Mouse (Mus musculus) embryonic facial prominence, embryonic 11.5 days (tissue): ENCODE measurements at regions not wholly inside any gene's neighbourhood (a gene's known extent, or its start where the extent isn't known, plus 50 kb on each side); places are given as distances from the start of the nearest gene placed in this dataset.

Source experiments
- ATAC-seq: fragments of 200-750 bp; cut with Nextera tagmentation; replicated peaks from 2 replicates; pipeline ENCODE4 v1.8.0; 2017; ENCODE audit warnings: low read depth; ENCODE audit not compliant: insufficient number of reproducible peaks, low FRiP score, low TSS enrichment
- DNase-seq: peaks from one replicate; pipeline ENCODE4 v3.0.0-alpha.2; 2015; ENCODE audit warnings: low spot score
- H3K27ac ChIP-seq: fragments of 300-500 bp; sonication (generic); replicated peaks from 2 replicates; pipeline ENCODE4 v1.5.1; 2014; ENCODE audit warnings: mild to moderate bottlenecking, low read depth, low read length, control low read depth
- H3K27me3 ChIP-seq: fragments of 300-500 bp; sonication (generic); 2 replicates; pipeline ENCODE4 v1.6.1; 2014; ENCODE audit warnings: mild to moderate bottlenecking, low read length, moderate library complexity, mixed read lengths; ENCODE audit not compliant: control insufficient read depth, insufficient read depth
- H3K36me3 ChIP-seq: fragments of 300-500 bp; sonication (generic); replicated peaks from 2 replicates; pipeline ENCODE4 v1.6.1; 2014; ENCODE audit warnings: low read depth, mild to moderate bottlenecking, low read length, moderate library complexity, mixed read lengths; ENCODE audit not compliant: control insufficient read depth, insufficient read depth
- H3K4me1 ChIP-seq: fragments of 300-500 bp; sonication (generic); 2 replicates; pipeline ENCODE4 v1.6.1; 2014; ENCODE audit warnings: low read length, mixed read lengths; ENCODE audit not compliant: control insufficient read depth, insufficient read depth
- H3K4me2 ChIP-seq: fragments of 300-500 bp; sonication (generic); 2 replicates; pipeline ENCODE4 v1.6.1; 2014; ENCODE audit warnings: low read depth, mild to moderate bottlenecking, control low read depth, low read length, moderate library complexity
- H3K4me3 ChIP-seq: fragments of 300-500 bp; sonication (generic); 2 replicates; pipeline ENCODE4 v1.5.1; 2014; ENCODE audit warnings: low read depth, low read length, control low read depth
- H3K9ac ChIP-seq: fragments of 300-500 bp; sonication (generic); replicated peaks from 2 replicates; pipeline ENCODE4 v1.6.1; 2014; ENCODE audit warnings: mild to moderate bottlenecking, control low read depth, low read length
- H3K9me3 ChIP-seq: fragments of 300-500 bp; sonication (generic); replicated peaks from 2 replicates; pipeline ENCODE4 v1.6.1; 2016; ENCODE audit warnings: mild to moderate bottlenecking, low read length, inconsistent platforms, mixed read lengths; ENCODE audit not compliant: control insufficient read depth
- WGBS: fragments of 180-500 bp; shearing (Covaris S2); extraction: QIAGEN DNeasy Blood & Tissue Kit; methylation state at CpG from one replicate; pipeline ENCODE4 v1.1.7; 2014; 5-methylcytosine and 5-hydroxymethylcytosine counted together

- WGBS: 70% methylated on average over 6 of the region's 6 CpGs
- Histone ChIP-seq H3K4me1 (no peaks in the 10 kb centered on the region), H3K4me3 (no peak overlapping the region), H3K36me3 (no peaks in the 10 kb centered on the region), H3K9me3 (no peaks in the 10 kb centered on the region), H3K27me3 (no peaks in the 10 kb centered on the region), H3K27ac (no peak overlapping the region), H3K4me2 (no peak overlapping the region), H3K9ac (no peak overlapping the region)
- DNase-seq (no peak), ATAC-seq (no peak)
These were observed 357.3 kb downstream of the Bmper start for GRCm38 (mm10) chr9:23580155-23580554.

GRCm38 (mm10) chr9:23581039-23581606, 358.2 kb downstream of the Bmper start:
- no peak overlapping the region for H3K4me3 ChIP-seq
- H3K27ac ChIP-seq: no peak overlapping the region
- H3K4me1 ChIP-seq: no peaks in the 10 kb centered on the region
- ATAC-seq (no peak), DNase-seq (peak; percentile 86)
- no peaks in the 10 kb centered on the region for H3K9me3 ChIP-seq
- H3K27me3 ChIP-seq: no peaks in the 10 kb centered on the region
- H3K36me3 ChIP-seq: no peaks in the 10 kb centered on the region
- H3K9ac ChIP-seq: no peak overlapping the region
- H3K4me2 ChIP-seq: no peak overlapping the region
- 23% methylated on average over 6 of the region's 6 CpGs for WGBS

GRCm38 (mm10) chr9:23584561-23584960, 361.7 kb downstream of the Bmper start:
- no peak overlapping the region for H3K4me3 ChIP-seq
- no peaks in the 10 kb centered on the region for H3K4me1 ChIP-seq
- no peak overlapping the region for H3K4me2 ChIP-seq
- H3K27ac ChIP-seq: no peak overlapping the region
- DNase-seq (no peak), ATAC-seq (no peak)
- H3K9ac ChIP-seq: no peak overlapping the region
- no peaks in the 10 kb centered on the region for H3K27me3 ChIP-seq
- no peaks in the 10 kb centered on the region for H3K9me3 ChIP-seq
- H3K36me3 ChIP-seq: no peaks in the 10 kb centered on the region

GRCm38 (mm10) chr9:23589024-23589423, 366.1 kb downstream of the Bmper start:
- ATAC-seq (no peak), DNase-seq (no peak)
- H3K27me3 ChIP-seq: no peaks in the 10 kb centered on the region

GRCm38 (mm10) chr9:23591906-23592305, 369.0 kb downstream of the Bmper start:
- no peaks in the 10 kb centered on the region for H3K9me3 ChIP-seq
- H3K9ac ChIP-seq: no peak overlapping the region
- no peaks in the 10 kb centered on the region for H3K4me1 ChIP-seq
- H3K27ac ChIP-seq: no peak overlapping the region
- ATAC-seq (no peak), DNase-seq (no peak)
- no peak overlapping the region for H3K4me3 ChIP-seq
- no peaks in the 10 kb centered on the region for H3K27me3 ChIP-seq
- no peak overlapping the region for H3K4me2 ChIP-seq
- no peaks in the 10 kb centered on the region for H3K36me3 ChIP-seq

More at GRCm38 (mm10) chr9:23589024-23589423, 366.1 kb downstream of the Bmper start:
- Histone ChIP-seq H3K4me1 (no peaks in the 10 kb centered on the region), H3K4me2 (no peak overlapping the region), H3K9ac (no peak overlapping the region), H3K27ac (no peak overlapping the region), H3K9me3 (no peaks in the 10 kb centered on the region), H3K4me3 (no peak overlapping the region), H3K36me3 (no peaks in the 10 kb centered on the region)
- 53% methylated on average over 2 of the region's 2 CpGs for WGBS

- H3K27me3 ChIP-seq: no peaks in the 10 kb centered on the region
These were observed 377.7 kb downstream of the Bmper start for GRCm38 (mm10) chr9:23600623-23601022.

More at GRCm38 (mm10) chr9:23600623-23601022, 377.7 kb downstream of the Bmper start:
- H3K36me3 ChIP-seq: no peaks in the 10 kb centered on the region
- H3K4me3 ChIP-seq: no peak overlapping the region
- no peak for DNase-seq
- no peaks in the 10 kb centered on the region for H3K4me1 ChIP-seq
- H3K9me3 ChIP-seq: no peaks in the 10 kb centered on the region
- no peak for ATAC-seq
- H3K9ac ChIP-seq: no peak overlapping the region
- no peak overlapping the region for H3K27ac ChIP-seq
- no peak overlapping the region for H3K4me2 ChIP-seq
- 90% methylated on average over 2 of the region's 2 CpGs for WGBS
